Mouse (Mus musculus): ENCODE data around the gene Mrpl1.
A peak's percentile ranks its signal among the peaks of the same experiment; 100 is the strongest.

Gene Mrpl1

DNA sequence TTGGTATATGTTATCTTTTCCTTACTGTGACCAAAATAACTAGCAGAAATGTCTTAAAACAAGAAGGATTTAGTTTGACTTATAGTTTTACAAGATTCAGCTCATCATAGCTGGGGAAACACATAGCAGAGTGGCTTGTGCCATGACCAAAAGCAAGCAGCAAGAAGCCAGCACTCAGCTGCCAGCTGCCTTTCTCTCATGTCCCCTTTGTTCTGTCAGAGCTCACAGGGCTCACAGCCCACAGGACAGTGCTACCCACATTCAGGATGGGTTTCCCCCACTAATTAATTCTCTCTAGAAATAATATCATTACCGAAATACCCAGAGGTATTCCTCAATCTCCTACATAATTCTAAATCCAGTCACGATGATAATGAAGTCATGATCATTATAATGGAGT is 1.8 kb upstream of the Mrpl1 start:
- no peak for DNase-seq (ENCODE audit: low spot score in 2 of 2)

DNA sequence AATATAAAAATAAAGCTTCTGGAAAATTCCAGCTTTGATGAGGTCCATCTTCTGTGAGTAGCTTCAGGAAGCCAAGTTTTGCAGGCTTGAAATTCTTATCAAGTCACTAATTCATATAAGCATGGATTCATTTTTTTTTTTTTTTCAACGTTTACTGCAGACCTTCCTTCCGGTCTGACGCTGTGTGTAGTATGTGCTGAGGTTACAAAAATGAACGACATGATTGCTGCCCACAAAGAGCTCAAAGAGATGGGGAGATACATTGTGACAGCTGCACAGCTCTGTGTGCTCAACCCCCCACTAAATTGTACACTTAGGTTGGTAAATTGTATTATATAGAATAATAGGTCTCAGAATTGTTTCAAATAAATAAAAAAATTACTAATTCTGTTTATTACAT is 750 bp upstream of the Mrpl1 start:
- DNase-seq (ENCODE audit: low spot score in 2 of 2), result no peak

DNA sequence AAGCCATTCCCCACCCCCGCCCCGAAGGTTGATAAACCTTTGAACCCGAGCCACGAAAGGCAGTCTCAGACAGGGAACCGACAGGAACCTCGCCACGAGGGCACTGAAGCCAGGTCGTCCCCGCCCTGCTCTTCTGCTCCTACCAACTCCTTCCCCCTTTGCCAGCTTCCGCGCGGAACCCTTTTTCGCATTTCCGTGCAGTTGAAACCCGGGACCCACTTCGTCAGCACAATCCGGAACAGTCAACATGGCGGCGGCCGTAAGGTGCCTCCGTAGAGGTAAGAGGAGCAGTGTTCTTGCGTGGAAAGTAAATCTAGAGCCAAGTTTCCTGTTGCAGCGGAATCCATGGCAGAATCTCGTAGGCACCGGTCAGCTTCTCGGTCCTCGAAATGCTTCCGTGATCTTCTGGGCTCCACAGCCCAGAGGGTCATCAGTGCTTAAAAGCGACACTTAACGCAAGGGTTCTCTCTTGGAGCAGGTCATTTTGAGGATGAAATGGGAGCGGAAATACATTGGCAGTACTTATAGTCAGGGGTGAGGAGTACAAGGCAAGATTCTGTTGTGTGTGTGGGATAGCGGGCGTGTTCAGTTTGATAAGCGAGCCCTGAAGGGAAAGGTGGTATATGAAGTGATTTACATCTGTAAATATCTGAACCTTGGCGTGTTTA is 757 bp downstream of the Mrpl1 start:
- DNase-seq (ENCODE audit: low spot score in 2 of 2), result peak; percentile 94 to 96

DNA sequence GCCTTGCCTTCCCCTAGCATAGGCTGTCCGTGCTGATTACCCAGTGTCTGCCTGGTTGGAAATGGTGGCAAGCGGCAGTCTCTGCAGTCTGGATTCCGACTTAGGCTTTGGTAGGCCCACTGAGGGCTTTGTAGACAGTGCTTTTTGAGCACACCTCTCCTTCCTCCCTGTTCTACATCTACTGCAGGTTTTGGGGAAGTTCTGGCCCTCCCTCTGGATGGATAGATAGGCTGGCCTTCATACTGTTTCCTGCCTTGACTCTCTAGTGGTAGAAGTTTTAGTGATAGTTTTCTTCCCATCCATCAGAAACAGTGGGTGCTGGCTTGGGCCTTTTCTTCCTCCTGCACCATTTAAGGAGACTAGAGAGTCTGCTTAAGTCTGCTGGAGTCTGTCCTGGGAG is 9.4 kb downstream of the Mrpl1 start:
- DNase-seq (ENCODE audit: low spot score in 2 of 2), result no peak

DNA sequence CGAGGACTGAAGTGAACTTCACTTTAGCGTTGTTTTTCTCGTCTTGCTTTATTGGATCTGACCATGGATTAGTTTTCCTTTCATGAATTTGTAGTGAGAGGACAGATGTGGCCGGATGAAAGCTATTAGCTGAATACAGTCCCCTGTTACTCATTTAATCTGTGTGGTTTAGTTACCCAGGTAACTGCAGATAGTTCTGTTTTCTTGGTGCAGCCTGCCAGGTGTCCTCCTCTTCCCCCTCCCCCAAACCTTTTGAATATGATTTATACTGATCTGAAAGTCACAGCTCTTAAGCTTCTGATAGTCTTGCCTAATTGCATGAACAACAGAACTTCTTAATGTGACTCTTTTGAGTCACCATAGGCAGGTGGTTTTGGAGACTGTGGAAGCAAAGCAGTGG is 10.2 kb downstream of the Mrpl1 start:
- no peak for DNase-seq (ENCODE audit: low spot score in 2 of 2)

DNA sequence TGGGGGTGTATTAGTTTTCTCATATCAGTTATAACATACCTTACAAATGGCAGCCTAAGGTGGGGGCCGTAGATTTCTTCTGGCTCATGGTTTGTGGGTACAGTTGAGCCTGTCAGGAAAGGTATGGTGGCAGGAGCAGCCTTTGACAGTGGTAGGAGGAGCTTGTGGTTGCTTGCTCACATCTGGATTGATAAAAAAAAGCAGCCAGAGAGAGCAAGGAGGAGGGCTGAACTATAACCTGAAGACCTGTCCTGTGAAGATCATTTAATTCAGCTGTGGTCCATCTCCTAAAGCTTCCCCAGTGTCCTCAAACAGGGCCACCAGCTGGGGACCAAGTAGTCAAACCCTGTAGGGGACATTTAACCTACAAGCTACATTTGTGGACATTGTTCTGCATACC is 12.0 kb downstream of the Mrpl1 start:
- no peak for DNase-seq (ENCODE audit: low spot score in 2 of 2)

DNA sequence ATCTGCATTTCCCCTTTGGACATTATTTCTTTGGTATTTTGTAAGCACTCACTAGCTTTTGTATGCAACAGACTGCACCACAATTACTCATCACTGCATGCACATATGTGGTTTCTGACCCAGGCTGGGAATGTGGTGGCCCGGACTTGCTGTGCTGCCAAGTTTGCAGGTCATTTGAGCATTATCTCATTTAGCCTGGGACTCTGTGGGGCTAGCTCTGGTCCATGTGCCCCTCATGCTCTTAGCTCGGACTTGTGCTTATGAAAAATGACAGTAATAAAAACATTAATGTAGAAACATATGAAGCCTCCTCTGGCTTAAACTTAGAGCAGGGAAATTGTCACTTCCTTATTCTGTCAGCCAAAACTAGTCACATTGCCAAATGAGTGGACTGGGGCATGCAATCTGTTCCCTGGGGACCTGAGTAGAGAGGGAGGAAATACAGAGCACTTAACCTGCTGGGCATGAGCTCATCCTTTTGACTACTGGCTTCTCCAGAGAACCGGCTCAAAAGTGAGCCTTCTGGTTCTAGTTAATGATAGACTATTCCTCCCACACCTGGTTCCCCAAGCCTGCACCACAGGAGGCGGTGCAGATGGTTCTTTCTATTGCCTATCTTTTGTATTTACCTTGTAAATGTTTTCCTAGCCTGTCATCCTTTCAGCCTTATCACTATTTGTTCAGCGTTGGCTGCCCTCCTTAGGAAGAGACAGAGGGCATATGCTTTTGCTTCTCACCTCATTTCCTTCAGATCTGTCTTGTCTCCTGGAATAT is 12.7 kb downstream of the Mrpl1 start:
- no peak for DNase-seq (ENCODE audit: low spot score in 2 of 2)

DNA sequence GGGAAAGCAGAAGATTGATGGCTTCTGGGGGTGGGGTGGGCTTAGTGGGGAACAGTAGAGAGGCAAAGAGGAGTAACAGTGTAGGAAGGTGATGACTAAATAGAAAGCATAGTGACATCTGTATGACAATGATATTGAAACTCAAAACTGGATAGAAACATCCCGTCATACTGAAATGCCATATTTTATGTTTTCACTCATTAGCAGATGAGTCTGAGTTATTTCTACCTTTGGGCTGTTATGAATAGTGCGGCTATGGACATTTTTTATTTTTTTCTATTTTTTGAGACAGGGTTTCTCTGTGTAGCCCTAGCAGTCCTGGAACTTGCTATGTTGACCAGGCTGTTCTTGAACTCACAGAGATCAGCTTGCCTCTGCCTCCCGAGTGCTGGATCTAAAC is 13.7 kb downstream of the Mrpl1 start:
- DNase-seq (ENCODE audit: low spot score in 2 of 2), result no peak

DNA sequence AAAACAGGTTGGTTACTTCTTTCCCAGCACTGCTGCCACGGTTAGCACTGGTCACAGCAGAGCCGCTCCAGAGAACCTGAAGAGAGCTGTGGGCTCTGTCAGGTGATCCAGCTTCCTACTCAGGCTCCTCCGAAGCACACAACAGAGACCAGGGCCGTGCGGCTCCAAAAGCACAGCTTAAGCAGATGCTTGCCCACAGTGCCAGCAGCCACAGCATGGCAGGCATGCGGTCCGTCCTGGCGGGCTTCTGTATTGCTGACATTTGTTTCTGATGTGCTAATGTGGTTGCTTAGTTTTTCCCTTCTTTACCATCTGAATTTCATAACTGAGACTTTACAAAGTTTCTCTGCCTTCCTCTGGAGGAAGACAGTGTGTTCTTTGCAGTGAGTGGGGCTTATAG is 17.2 kb downstream of the Mrpl1 start:
- DNase-seq (ENCODE audit: low spot score in 2 of 2), result no peak

DNA sequence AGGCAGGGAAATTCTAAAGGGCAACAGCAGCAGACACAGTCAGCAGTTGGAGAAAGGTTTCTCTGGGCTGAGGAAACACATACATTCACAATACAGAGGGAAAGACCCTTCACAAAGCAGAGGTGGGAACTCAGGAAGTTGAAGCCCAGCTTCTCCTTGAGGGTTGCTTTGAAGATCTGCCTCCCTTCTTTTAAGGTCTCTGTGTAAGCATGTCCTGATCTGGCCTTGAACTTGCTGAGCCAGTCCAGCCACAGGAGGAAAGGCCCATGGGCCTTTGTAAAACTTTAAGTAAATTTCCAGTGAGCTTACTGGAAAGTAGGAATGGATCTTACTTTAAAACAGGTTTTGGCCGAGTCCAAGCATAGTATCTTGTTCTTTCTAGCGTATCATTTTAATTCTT is 19.7 kb downstream of the Mrpl1 start:
- no peak for DNase-seq (ENCODE audit: low spot score in 2 of 2)

DNA sequence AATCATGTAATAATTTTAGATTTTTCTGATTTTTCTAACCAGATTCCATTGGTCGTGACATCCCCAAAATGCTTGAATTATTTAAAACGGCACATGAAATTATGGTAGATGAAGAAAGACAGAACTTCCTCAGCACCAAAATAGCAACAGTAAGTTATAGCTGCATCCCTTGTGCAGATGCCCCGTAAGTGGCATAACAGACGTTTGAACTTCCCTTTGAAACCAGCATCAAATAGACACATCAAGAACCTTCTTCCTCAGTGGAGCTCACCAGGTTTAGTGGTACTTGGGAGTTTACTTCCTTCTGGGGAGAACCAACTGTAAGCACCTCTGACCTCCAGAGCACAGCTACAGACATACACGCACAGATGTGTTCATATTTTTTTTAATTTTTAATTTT is 29.5 kb downstream of the Mrpl1 start:
- no peak for DNase-seq (ENCODE audit: low spot score in 2 of 2)

DNA sequence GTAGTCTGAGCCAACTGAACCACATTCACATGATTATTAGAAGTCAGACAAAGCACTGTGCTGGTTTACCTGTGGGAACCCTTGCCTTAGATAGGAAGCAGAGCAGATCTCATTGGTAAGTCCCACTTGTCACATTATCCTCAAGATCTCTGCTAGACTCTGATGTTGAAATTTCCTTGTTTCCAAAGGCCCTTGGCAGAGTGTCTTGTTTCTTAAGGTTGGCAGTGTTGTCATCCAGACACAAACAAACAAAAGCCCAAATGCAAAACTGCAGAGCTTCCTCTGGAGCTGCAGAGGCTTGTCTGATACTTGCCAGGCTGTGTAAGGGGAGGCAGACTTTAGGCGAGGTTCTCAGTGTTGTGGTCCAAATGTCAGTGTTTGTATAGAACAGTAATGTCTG is 31.6 kb downstream of the Mrpl1 start:
- no peak for DNase-seq (ENCODE audit: low spot score in 2 of 2)

DNA sequence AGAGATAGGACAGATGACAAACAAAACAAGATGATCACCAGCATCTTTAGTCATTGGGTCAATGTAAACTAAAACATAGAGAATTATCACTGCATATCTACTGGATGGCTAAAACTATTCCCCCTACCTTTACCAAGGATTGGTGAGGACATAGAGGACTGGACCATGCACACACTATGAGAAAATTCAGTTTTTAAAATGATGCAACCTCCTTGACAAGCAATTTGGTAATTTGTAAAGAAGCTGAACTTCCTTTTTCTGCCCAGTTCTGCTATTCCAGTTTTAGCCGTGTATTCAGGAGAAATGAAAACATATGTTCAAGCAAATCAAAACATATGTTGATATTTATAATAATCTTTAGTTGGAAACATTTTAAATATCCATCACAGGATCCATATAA is 35.2 kb downstream of the Mrpl1 start:
- no peak for DNase-seq (ENCODE audit: low spot score in 2 of 2)

DNA sequence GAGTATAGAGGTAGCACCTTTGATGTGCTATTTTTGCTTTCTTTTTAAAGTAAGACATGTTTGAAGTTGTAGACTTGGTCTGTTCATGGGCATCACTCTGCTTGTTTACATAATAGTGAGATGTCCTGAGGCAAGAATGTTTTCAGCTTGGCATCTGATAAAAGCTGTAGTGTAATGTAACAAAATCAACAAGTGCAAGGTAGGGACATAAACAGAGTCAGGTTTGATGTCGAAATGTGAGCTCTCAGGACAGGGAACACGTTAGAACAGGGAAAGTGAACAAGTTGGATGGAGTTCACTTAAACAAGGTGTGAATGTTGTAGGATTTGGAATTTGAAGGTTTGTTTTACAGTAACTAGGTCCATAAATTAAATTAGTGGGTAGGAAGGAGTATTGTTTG is 44.7 kb downstream of the Mrpl1 start:
- DNase-seq (ENCODE audit: low spot score in 2 of 2), result no peak

DNA sequence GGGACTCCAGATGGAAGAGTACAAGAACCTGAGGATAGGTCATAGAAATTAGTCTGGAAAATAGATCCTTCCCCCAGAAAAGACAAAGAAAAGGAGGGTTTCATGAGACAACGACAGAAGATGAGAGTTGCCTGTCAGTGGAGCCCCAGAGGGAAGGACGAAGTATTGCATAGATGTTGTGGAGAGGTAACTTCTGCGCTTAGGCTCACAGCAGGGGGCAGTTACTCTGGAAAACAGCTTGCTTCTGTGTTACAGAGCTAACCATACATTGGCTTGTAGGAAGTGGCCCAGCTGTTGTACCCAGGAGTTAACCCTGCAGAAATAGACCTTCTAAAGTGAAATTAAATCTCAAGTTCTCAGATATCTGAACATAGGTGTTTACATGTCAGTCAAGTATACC is 45.9 kb downstream of the Mrpl1 start:
- no peak for DNase-seq (ENCODE audit: low spot score in 2 of 2)

DNA sequence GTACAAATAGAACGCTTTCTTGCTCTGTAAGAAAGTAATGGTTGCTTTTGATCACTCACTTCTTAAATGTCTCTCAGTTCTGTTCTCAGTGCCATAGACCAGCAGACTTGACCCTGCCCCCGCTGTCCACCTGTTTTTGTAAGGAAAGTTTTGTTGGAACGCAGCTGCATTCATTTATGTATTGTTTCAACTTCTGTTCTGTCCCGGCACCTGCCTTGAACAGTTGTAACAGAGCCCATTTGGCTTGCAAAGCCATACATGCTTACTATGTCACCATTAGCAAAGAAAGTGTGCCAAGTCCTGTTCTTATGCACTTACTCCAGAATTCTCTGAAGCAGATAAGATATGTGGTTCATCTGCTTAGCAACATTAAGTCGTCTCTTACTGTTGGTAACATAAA is 48.9 kb downstream of the Mrpl1 start:
- DNase-seq (ENCODE audit: low spot score in 2 of 2), result no peak

DNA sequence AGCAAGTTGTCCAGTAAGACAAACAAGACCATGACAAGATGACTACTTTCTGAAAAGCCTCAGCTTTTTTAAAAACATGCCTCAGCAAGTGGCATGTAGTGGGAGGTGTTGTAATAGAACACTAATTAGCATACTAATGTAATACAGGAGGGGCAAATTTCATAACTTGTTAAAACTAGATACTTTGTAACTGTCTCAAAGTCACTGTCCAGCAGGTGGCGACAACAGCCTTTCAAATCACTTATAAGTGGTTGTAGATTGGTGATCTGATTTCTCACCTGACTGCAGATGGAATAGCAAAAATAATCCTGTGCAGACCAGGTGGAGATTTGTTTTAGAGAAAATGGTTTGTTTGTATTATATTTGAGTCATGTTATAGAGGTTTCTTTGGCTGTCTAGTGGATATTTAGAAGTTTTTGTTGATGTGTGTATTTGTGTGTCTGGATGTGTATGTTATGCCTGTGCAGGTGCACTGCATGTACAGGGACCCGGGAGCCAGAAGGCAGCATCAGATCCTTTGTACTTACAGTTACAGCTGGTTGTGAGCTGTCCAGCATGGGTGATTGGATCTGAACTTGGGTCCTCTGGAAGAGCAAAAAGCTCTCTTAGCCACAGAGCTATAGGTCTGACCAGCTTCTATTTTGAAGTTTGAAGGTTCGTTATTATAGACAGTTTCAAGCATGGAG is 57.9 kb downstream of the Mrpl1 start:
- peak; percentile 64 to 80 for DNase-seq (ENCODE audit: low spot score in 2 of 2)

DNA sequence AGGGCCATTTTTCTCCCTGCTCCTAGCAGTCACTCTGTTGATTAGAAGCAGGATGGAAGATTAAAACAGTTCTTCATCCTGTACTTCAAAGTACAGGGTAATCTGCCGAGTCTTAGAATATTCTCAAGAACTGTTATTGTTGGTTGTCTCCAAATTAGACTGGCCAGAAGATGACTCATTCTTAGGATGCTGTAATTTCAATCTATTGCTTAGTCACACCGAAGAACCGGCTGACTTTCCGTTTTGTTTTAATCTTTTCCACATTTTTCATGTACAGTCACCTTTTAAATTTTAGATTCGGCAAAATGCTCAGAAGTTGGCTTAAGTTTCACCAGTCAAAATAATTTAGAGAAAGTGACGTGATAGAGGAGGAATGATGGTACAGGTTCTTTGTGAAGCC is 61.8 kb downstream of the Mrpl1 start:
- no peak for DNase-seq (ENCODE audit: low spot score in 2 of 2)

DNA sequence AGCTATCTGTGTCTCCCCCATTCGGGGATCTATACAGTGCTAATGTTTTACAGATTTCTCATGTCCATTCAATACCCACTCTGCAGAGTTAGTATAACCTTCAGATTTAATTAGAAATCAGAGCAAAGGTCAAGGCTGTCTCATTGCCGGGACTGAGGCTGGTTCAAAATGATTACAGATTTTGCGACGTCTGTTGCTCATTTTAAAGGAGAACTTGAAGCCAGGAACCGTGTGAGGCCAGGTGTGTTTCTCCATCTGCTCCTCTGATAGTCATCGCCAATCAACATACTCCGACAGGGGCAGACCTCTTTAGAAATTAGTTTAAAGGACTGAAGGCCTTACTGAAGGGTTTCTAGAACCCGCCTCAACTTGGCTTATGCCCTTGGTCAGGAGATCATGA is 96.5 kb downstream of the Mrpl1 start:
- no peak for DNase-seq (ENCODE audit: low spot score in 2 of 2)

DNA sequence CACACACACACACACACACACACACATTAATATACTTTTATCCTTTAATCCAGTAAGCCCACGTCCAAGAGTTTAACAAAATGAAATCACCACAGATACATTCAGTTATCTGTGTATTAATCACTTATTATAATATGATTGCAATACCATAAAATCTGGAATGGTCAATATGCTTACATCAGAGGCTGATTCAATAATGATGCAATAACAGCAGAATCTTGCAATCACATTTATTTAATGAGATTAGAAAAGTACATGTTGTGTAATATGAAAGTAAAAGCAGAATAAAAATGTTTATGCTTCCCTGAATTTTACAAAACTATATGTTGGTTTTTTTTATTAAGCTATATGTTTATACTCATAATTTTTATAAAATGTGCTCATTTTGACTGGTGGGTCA is 97.0 kb downstream of the Mrpl1 start:
- no peak for DNase-seq (ENCODE audit: low spot score in 2 of 2)

DNA sequence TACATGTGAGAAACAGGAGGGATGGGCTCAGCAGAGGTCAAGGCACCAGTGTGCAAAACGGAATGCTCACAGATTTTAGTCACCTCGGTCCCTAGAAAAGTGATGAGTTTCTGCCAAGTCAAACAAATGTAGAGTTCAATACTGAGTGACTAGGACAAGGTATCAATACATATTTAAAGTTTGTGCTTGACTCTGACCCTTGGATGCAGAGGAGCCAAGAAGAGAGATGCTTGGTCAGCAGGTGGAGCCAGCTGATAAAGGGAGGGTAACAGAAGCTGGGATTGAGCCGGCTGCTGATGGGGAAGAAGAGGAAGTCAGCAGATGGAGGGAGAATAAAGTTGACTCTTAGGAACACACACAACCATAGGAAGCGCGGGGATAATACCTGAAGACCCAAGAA is 97.5 kb downstream of the Mrpl1 start:
- no peak for DNase-seq (ENCODE audit: low spot score in 2 of 2)

DNA sequence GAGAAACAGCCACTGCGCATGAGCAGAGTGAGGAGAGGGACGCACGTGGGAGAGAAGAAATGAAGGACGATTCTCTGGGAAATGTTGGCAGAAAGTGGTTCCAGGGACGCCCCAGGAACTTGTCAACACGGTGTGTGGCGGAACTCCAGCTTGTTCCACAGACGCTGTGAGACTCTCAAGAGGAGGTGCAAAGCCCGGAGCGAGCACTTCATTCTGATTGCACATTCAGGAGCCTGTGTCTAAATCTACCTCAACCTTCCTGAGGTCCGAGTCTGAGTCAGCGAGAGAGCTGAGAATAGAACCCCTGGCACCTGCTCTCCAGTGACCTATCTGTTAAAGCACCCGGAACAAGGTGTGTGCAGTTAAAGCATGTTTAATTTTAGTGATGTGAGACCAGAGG is 98.8 kb downstream of the Mrpl1 start:
- DNase-seq (ENCODE audit: low spot score in 2 of 2), result no peak

DNA sequence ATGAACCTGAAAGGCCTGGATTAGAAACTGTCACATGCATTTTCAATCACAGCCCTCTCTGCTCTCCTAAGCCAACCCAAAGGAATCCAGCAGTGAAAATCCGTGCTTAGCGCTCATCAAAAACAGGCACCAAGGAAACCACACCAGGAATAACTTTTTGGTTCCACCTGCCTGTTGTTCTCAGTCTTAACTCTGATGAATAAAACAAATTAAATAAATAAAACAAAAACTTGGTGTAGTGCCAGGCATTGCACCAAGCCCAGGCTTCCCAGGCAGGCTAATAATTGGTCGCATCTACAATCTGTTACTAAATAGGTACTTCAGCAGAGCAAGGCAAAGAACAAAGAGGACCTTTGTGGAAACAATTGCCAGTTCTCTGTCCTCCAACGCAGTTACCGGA is 99.4 kb downstream of the Mrpl1 start:
- DNase-seq (ENCODE audit: low spot score in 2 of 2), result no peak
